Mouse (Mus musculus): ENCODE data around the gene 2310034G01Rik.
A peak's percentile ranks its signal among the peaks of the same experiment; 100 is the strongest.

GRCm38 (mm10) chr19:46313591-46313990 lies 36.5 kb downstream of the 2310034G01Rik start:
- TF ChIP-seq CTCF (IDR thresholded peaks at IDR 0.05; ENCODE audit: low read depth) (peak; percentile 10; the same call in 1 of the 2 replicates), EP300 (optimal IDR thresholded peaks at IDR 0.05) (no peak)

All from stomach, postnatal 0 days (tissue).